ENCODE assay signal across 11 mouse cellular contexts in the genomic region with DNA sequence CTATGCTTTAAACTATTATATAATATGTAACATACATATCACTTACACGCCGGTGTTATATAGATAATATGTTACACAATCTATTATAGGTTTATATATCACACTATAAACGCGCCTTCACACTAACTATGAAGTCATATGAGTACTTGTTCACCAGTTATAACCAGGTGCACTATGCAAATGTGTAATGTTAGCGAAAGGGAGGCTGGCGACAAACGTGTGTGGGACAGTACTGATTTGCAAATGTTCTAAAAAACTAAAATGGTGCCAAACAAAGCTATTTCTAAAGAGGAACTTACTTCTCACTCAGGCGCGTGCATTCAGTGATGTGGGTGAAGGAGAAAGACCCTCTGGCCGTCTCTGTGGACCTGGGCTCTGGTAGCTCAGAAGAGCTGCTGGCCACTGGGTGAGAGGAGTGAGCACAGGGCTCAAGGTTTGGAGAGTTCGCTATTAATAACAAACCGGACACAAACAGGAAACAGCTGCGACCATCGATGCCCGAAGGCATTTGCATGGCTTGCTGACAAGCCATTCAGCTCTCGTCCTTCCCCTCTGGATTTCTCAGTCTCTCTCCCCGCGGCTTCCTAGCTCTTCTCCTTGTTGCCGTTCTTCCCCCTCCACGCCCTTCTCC. TPM values are rescaled to one million over a fixed set of nuclear protein-coding genes. Genes with fewer than 3 reads are reported as not detected.
DNase-seq lines count a peak whose midpoint lies in the region; ATAC-seq and TF ChIP-seq lines count a peak whose summit lies in the region.
"Had no signal": no experiment of that assay in that cellular context is flagged by ENCODE, and none has a peak within 500 bp of the region (broad histone marks: within the 10 kb centered on the region; RNA-seq: fewer than 3 reads in every experiment).

No protein-coding gene starts in this region.

- no peaks in the 10 kb centered on the region for H3K9me3 ChIP-seq in hindbrain, embryonic 11.5 days (ENCODE audit: control insufficient read depth, low read length)
- no peaks in the 10 kb centered on the region for H3K9me3 ChIP-seq in hindbrain, embryonic 16.5 days (ENCODE audit: control insufficient read depth, low read length)
- no peaks in the 10 kb centered on the region for H3K9me3 ChIP-seq in limb, embryonic 15.5 days
- H3K9me3 ChIP-seq in hindbrain, embryonic 12.5 days (replicated peaks) = no peaks in the 10 kb centered on the region
- H3K9me3 ChIP-seq: heart, embryonic 15.5 days had no signal

- H3K4me3 ChIP-seq in hindbrain, embryonic 11.5 days (ENCODE audit: low read depth, low read length) = no peak overlapping the region
- H3K4me3 ChIP-seq in hindbrain, embryonic 16.5 days (ENCODE audit: low read length) = no peak overlapping the region
- H3K4me3 ChIP-seq in bone marrow macrophage, adult 2 months (ENCODE audit: insufficient read depth, low read length) = peak overlapping the region; percentile 49
- no peak overlapping the region for H3K4me3 ChIP-seq in limb, embryonic 15.5 days
- H3K4me3 ChIP-seq in hindbrain, embryonic 12.5 days = no peak overlapping the region
- H3K4me3 ChIP-seq: heart, embryonic 15.5 days had no signal

- H3K4me1 ChIP-seq in hindbrain, embryonic 11.5 days (replicated peaks; ENCODE audit: control insufficient read depth, insufficient read depth, low read length) = no peaks in the 10 kb centered on the region
- H3K4me1 ChIP-seq in hindbrain, embryonic 16.5 days (ENCODE audit: control insufficient read depth, insufficient read depth, low read depth, low read length) = no peaks in the 10 kb centered on the region
- H3K4me1 ChIP-seq in bone marrow macrophage, adult 2 months (ENCODE audit: control insufficient read depth, insufficient read depth, low read length) = peaks cover 24% of the 10 kb centered on the region
- no peaks in the 10 kb centered on the region for H3K4me1 ChIP-seq in limb, embryonic 15.5 days
- no peaks in the 10 kb centered on the region for H3K4me1 ChIP-seq in hindbrain, embryonic 12.5 days
- H3K4me1 ChIP-seq: heart, embryonic 15.5 days had no signal

- no peak overlapping the region for H3K9ac ChIP-seq in hindbrain, embryonic 11.5 days (ENCODE audit: low read depth, low read length)
- H3K9ac ChIP-seq in hindbrain, embryonic 16.5 days (ENCODE audit: low read depth, low read length) = no peak overlapping the region
- no peak overlapping the region for H3K9ac ChIP-seq in limb, embryonic 15.5 days
- no peak overlapping the region for H3K9ac ChIP-seq in hindbrain, embryonic 12.5 days
- H3K9ac ChIP-seq: heart, embryonic 15.5 days had no signal

- no peak for TF ChIP-seq POLR2A in bone marrow macrophage, adult 2 months (IDR thresholded peaks at IDR 0.05; ENCODE audit: borderline replicate concordance, low read depth, low read length)

- DNase-seq in hindbrain, embryonic 11.5 days (ENCODE audit: low spot score) = peak; percentile 36
- no peak for DNase-seq in frontal cortex, postnatal 25 days (ENCODE audit: low spot score in 2 of 2)
- no peak for DNase-seq in adrenal gland, adult 8-10 months
- DNase-seq: cerebellum, adult 11 months had no signal

- no peaks in the 10 kb centered on the region for H3K36me3 ChIP-seq in hindbrain, embryonic 11.5 days (ENCODE audit: control insufficient read depth, insufficient read depth, low read length)
- H3K36me3 ChIP-seq in hindbrain, embryonic 16.5 days (ENCODE audit: control insufficient read depth, insufficient read depth, low read length) = no peaks in the 10 kb centered on the region
- H3K36me3 ChIP-seq in limb, embryonic 15.5 days = no peaks in the 10 kb centered on the region
- no peaks in the 10 kb centered on the region for H3K36me3 ChIP-seq in hindbrain, embryonic 12.5 days
- H3K36me3 ChIP-seq: heart, embryonic 15.5 days had no signal

- WGBS in hindbrain, embryonic 11.5 days = 73% methylated on average over 20 of the region's 20 CpGs
- WGBS in hindbrain, embryonic 16.5 days = 77% methylated on average over 20 of the region's 20 CpGs
- 63% methylated on average over 20 of the region's 20 CpGs for WGBS in limb, embryonic 15.5 days
- WGBS in hindbrain, embryonic 12.5 days = 76% methylated on average over 20 of the region's 20 CpGs

- ATAC-seq in hindbrain, embryonic 11.5 days (ENCODE audit: low FRiP score) = no peak
- ATAC-seq in hindbrain, embryonic 16.5 days = no peak
- no peak for ATAC-seq in limb, embryonic 15.5 days (ENCODE audit: insufficient number of reproducible peaks, low FRiP score, low TSS enrichment, low read depth)
- peak; percentile 29 for ATAC-seq in monocyte, adult 5-6 weeks (replicated peaks; ENCODE audit: insufficient number of reproducible peaks, low FRiP score, low TSS enrichment, poor library complexity, severe bottlenecking)
- no peak for ATAC-seq in hindbrain, embryonic 12.5 days (ENCODE audit: low FRiP score)

- TF ChIP-seq CTCF in bone marrow macrophage, adult 2 months (IDR thresholded peaks at IDR 0.05; ENCODE audit: low read depth, low read length) = no peak

- H3K4me2 ChIP-seq in hindbrain, embryonic 11.5 days (replicated peaks; ENCODE audit: low read depth, low read length) = no peak overlapping the region
- H3K4me2 ChIP-seq in hindbrain, embryonic 16.5 days (ENCODE audit: low read length) = no peak overlapping the region
- no peak overlapping the region for H3K4me2 ChIP-seq in limb, embryonic 15.5 days
- H3K4me2 ChIP-seq in hindbrain, embryonic 12.5 days (replicated peaks) = no peak overlapping the region
- H3K4me2 ChIP-seq: heart, embryonic 15.5 days; midbrain, embryonic 11.5 days had no signal

- no peak overlapping the region for H3K27ac ChIP-seq in hindbrain, embryonic 11.5 days (ENCODE audit: low read depth, low read length)
- no peak overlapping the region for H3K27ac ChIP-seq in hindbrain, embryonic 16.5 days (ENCODE audit: low read depth, low read length)
- H3K27ac ChIP-seq in bone marrow macrophage, adult 2 months (ENCODE audit: insufficient read depth, low read depth, low read length) = peak overlapping the region; percentile 93
- H3K27ac ChIP-seq in limb, embryonic 15.5 days = peak overlapping the region; percentile 34; the same call in 1 of the 2 replicates
- no peak overlapping the region for H3K27ac ChIP-seq in hindbrain, embryonic 12.5 days
- H3K27ac ChIP-seq: heart, embryonic 15.5 days had no signal

- H3K27me3 ChIP-seq in hindbrain, embryonic 11.5 days (ENCODE audit: control insufficient read depth, insufficient read depth, low read length) = no peaks in the 10 kb centered on the region
- H3K27me3 ChIP-seq in hindbrain, embryonic 16.5 days (replicated peaks; ENCODE audit: control insufficient read depth, insufficient read depth, low read length) = no peaks in the 10 kb centered on the region
- H3K27me3 ChIP-seq in limb, embryonic 15.5 days = no peaks in the 10 kb centered on the region
- H3K27me3 ChIP-seq in hindbrain, embryonic 12.5 days = no peaks in the 10 kb centered on the region
- H3K27me3 ChIP-seq: heart, embryonic 15.5 days had no signal

RNA-seq across cellular contexts. Expression of a gene that starts 13.8 kb away (rescaled TPM):
- 89.8 and 93.2 TPM in 2 replicates for polyA plus RNA-seq in hindbrain, embryonic 11.5 days (2014; fragmentation: Nextera tagmentation; extraction: Ambion mirVana)
- 39.4 and 41.5 TPM in 2 replicates for polyA plus RNA-seq in hindbrain, embryonic 16.5 days (2015; fragmentation: Nextera tagmentation; extraction: Ambion mirVana)
- polyA plus RNA-seq in bone marrow macrophage, adult 2 months (2012; ENCODE audit: insufficient read depth, insufficient read length, missing spikeins) = 54.7 and 56.0 TPM in 2 replicates
- 85.2 and 87.2 TPM in 2 replicates for polyA plus RNA-seq in limb, embryonic 15.5 days (2015; fragmentation: Nextera tagmentation; extraction: Ambion mirVana)
- total RNA-seq in monocyte, adult 5-6 weeks (2017) = 118 to 153 TPM (median 120 TPM) in 3 replicates
- 81.3 and 84.2 TPM in 2 replicates for polyA plus RNA-seq in hindbrain, embryonic 12.5 days (2016; fragmentation: Nextera tagmentation; extraction: Ambion mirVana)
- total RNA-seq in adrenal gland, adult 8-10 months (2022) = 10 to 100 TPM; 74.8 to 92.4 (median 80.0) TPM

Comparison
In these comparisons a context has a peak if more than half of its experiments do, and no peak if none do; other contexts are left out.
1. H3K27ac ChIP-seq: peak in bone marrow macrophage, adult 2 months (single experiment) and limb, embryonic 15.5 days (single experiment); none in hindbrain, embryonic 11.5 days (single experiment), hindbrain, embryonic 16.5 days (single experiment) and hindbrain, embryonic 12.5 days (single experiment).